Mouse (Mus musculus): ENCODE measurements at regions not wholly inside any gene's neighbourhood (a gene's known extent, or its start where the extent isn't known, plus 50 kb on each side); places are given as distances from the start of the nearest gene placed in this dataset.

DNA sequence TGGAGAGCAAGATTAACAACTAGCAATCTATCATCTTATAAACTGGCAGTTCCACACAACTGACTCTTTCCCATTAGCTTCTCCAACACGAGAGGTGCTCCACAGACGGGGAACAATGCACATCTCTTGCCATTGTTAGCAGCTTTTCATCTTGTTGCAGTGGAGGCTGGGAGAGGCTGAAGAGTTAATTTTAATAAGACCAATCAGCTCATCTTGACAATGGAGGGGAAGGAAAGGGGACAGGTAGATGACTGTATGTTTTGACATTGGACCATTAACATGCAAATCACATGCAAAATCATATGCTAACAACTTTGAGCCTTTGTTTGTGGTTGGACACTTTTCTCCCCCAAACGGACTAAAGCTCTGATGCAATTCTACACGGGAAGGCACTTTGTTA lies 218.9 kb upstream of the Id4 start:
- no peak for TF ChIP-seq CTCF (IDR thresholded peaks at IDR 0.05; ENCODE audit: control insufficient read depth, insufficient read depth, insufficient replicate concordance, low read depth, low read length)
- no peak for TF ChIP-seq POLR2A (IDR thresholded peaks at IDR 0.05; ENCODE audit: control insufficient read depth, low read depth, low read length)
